Comparison of ENCODE assay signal across 8 mouse cellular contexts in the genomic region with DNA sequence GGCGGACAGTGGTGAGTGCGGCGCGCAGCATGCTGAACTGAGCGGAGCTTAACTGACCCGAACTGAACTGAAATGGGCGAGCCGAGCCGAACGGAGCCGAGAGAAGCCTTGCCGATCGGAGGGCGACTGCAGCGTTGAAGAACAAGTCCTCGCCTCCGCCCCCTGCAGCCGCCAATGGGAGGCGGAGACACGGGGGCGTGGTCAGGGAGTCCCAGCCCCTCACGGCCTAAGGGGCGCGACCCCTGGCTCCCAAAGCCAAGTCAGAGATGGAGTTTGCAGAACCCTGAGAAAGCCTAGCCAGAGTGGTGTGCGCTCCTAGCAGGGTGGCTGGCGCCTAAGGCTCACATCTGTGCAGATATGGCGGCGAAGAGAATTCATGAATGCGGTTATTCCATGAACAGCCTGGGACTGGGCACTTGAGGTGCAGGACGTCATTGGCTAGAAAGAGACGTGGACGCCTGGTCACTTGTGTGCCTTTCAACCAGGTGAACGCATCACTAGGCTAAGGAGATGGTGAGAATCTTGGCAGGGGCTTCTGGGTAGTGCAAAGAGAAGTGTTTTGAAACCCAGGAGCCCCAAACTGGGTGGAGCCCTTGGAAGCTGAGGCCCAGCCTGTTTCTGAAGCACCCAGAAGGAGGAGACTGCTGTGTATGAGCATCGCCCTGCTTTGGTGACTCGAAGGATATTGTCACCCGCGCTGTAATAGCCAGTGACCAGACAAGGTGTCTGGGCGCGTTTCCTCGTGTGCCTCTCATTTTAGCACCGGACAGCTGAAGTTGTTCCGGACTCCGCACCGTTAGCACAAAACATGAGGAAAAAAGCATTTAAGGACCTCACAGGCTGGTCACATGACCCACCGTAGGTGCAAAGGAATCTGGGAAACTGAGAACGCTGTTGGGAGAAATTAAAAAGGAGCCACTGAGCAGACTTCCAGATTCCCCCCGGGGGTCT. TPM values are rescaled to one million over a fixed set of nuclear protein-coding genes. Genes with fewer than 3 reads are reported as not detected.
DNase-seq lines count a peak whose midpoint lies in the region; ATAC-seq and TF ChIP-seq lines count a peak whose summit lies in the region.

Gene Aldh2, minus strand, starts transcription at position 374 of the 951 bp plus-strand sequence.

- H3K4me1 ChIP-seq in embryonic facial prominence, embryonic 13.5 days = peaks cover 26% of the 10 kb centered on the region
- peaks cover 29% of the 10 kb centered on the region for H3K4me1 ChIP-seq in heart, adult 2 months (ENCODE audit: control insufficient read depth, insufficient read depth, low read length)
- H3K4me1 ChIP-seq in limb, embryonic 13.5 days = peaks cover 34% of the 10 kb centered on the region
- H3K4me1 ChIP-seq in midbrain, embryonic 16.5 days (ENCODE audit: control insufficient read depth, insufficient read depth, low read length) = peaks cover 16% of the 10 kb centered on the region

- TF ChIP-seq EP300 in heart, adult 2 months (IDR thresholded peaks at IDR 0.05; ENCODE audit: insufficient read depth, low read depth, low read length) = peak; percentile 85

- intact Hi-C loops in heart, adult 2 months (cut with DNase I) = no loop called here

- no peaks in the 10 kb centered on the region for H3K27me3 ChIP-seq in embryonic facial prominence, embryonic 13.5 days
- H3K27me3 ChIP-seq in heart, adult 2 months (ENCODE audit: control insufficient read depth, insufficient read depth, low read length) = no peaks in the 10 kb centered on the region
- H3K27me3 ChIP-seq in limb, embryonic 13.5 days = no peaks in the 10 kb centered on the region
- no peaks in the 10 kb centered on the region for H3K27me3 ChIP-seq in midbrain, embryonic 16.5 days (ENCODE audit: control insufficient read depth, insufficient read depth, low read depth, low read length)

- H3K79me2 ChIP-seq in heart, adult 2 months (replicated peaks; ENCODE audit: control insufficient read depth, insufficient read depth, low read length) = no peaks in the 10 kb centered on the region; the same call in 1 of the 2 replicates

- ATAC-seq in embryonic facial prominence, embryonic 13.5 days (ENCODE audit: insufficient number of reproducible peaks, insufficient read depth, low FRiP score, low TSS enrichment, low read depth) = peak; percentile 85
- peak; percentile 92 for ATAC-seq in limb, embryonic 13.5 days (ENCODE audit: low FRiP score, low read depth)
- ATAC-seq in midbrain, embryonic 16.5 days = peak; percentile 88

- H3K4me3 ChIP-seq in embryonic facial prominence, embryonic 13.5 days = peak within 1 kb of the TSS; percentile 76
- H3K4me3 ChIP-seq in heart, adult 2 months = peak within 1 kb of the TSS; percentile 74
- H3K4me3 ChIP-seq in limb, embryonic 13.5 days = peak within 1 kb of the TSS; percentile 82
- H3K4me3 ChIP-seq in midbrain, embryonic 16.5 days (ENCODE audit: low read depth, low read length) = peak within 1 kb of the TSS; percentile 71

- H3K4me2 ChIP-seq in embryonic facial prominence, embryonic 13.5 days = peak within 1 kb of the TSS; percentile 75
- H3K4me2 ChIP-seq in limb, embryonic 13.5 days (replicated peaks) = peak within 1 kb of the TSS; percentile 89
- H3K4me2 ChIP-seq in midbrain, embryonic 16.5 days (ENCODE audit: low read length) = peak within 1 kb of the TSS; percentile 90

- TF ChIP-seq POLR2A in heart, adult 2 months (IDR thresholded peaks at IDR 0.05; ENCODE audit: insufficient read depth, low read depth, low read length) = peak; percentile 98

- H3K27ac ChIP-seq in embryonic facial prominence, embryonic 13.5 days = peak within 1 kb of the TSS; percentile 89
- H3K27ac ChIP-seq in heart, adult 2 months = peak within 1 kb of the TSS; percentile 91
- peak within 1 kb of the TSS; percentile 92 for H3K27ac ChIP-seq in limb, embryonic 13.5 days
- H3K27ac ChIP-seq in midbrain, embryonic 16.5 days (ENCODE audit: low read length) = peak within 1 kb of the TSS; percentile 74

- DNase-seq in 3134 (ENCODE audit: extremely low read depth, insufficient read length, low spot score) = peak; percentile 91
- peak; percentile 95 to 96 for DNase-seq in adrenal gland, postnatal 36 days
- peak; percentile 93 to 94 for DNase-seq in heart, adult 2 months
- peak; percentile 90 to 91 for DNase-seq in kidney, adult 8-10 months
- peak; percentile 74 to 89 for DNase-seq in spleen, postnatal 10 days (ENCODE audit: low spot score in 2 of 2)

- TF ChIP-seq CTCF in heart, adult 2 months (IDR thresholded peaks at IDR 0.05) = peak; percentile 39

- 0 out of 2 replicates have a peak, but pooled peaks cover 6% of the 10 kb centered on the region for H3K36me3 ChIP-seq in embryonic facial prominence, embryonic 13.5 days
- H3K36me3 ChIP-seq in heart, adult 2 months (ENCODE audit: control insufficient read depth, insufficient read depth, low read length) = no peaks in the 10 kb centered on the region
- H3K36me3 ChIP-seq in limb, embryonic 13.5 days = no peaks in the 10 kb centered on the region; the same call in 1 of the 2 replicates
- H3K36me3 ChIP-seq in midbrain, embryonic 16.5 days (ENCODE audit: control insufficient read depth, insufficient read depth, low read length) = no peaks in the 10 kb centered on the region

- H3K9me3 ChIP-seq in embryonic facial prominence, embryonic 13.5 days = no peaks in the 10 kb centered on the region
- no peaks in the 10 kb centered on the region for H3K9me3 ChIP-seq in limb, embryonic 13.5 days
- no peaks in the 10 kb centered on the region for H3K9me3 ChIP-seq in midbrain, embryonic 16.5 days (replicated peaks; ENCODE audit: control insufficient read depth, low read length, poor library complexity, severe bottlenecking)

- 2% methylated on average over 47 of the region's 47 CpGs for WGBS in embryonic facial prominence, embryonic 13.5 days
- 4% methylated on average over 47 of the region's 47 CpGs for WGBS in heart, adult 2 months
- WGBS in limb, embryonic 13.5 days = 2% methylated on average over 47 of the region's 47 CpGs
- 2% methylated on average over 47 of the region's 47 CpGs for WGBS in midbrain, embryonic 16.5 days

- H3K9ac ChIP-seq in embryonic facial prominence, embryonic 13.5 days = peak within 1 kb of the TSS; percentile 78
- peak within 1 kb of the TSS; percentile 93 for H3K9ac ChIP-seq in heart, adult 2 months (ENCODE audit: low read depth, low read length)
- H3K9ac ChIP-seq in limb, embryonic 13.5 days = peak within 1 kb of the TSS; percentile 94
- peak within 1 kb of the TSS; percentile 78 for H3K9ac ChIP-seq in midbrain, embryonic 16.5 days (ENCODE audit: low read depth, low read length)

RNA-seq across cellular contexts. Expression of gene Aldh2, which starts in this region (rescaled TPM):
- total RNA-seq in adrenal gland, postnatal 36 days (2021) = 1,000 to 10,000 TPM; 1,062 to 2,025 TPM
- polyA plus RNA-seq in embryonic facial prominence, embryonic 13.5 days (2015; fragmentation: Nextera tagmentation; extraction: Ambion mirVana) = 259 and 281 TPM in 2 replicates
- total RNA-seq in heart, adult 2 months (2021) = 100 to 1,000 TPM; 339 to 371 TPM
- polyA plus RNA-seq in heart, adult 2 months (2012; rRNA removed) = 433 and 501 TPM in 2 replicates
- polyA plus RNA-seq in limb, embryonic 13.5 days (2015; fragmentation: Nextera tagmentation; extraction: Ambion mirVana) = 255 and 260 TPM in 2 replicates
- 129 and 141 TPM in 2 replicates for polyA plus RNA-seq in midbrain, embryonic 16.5 days (2015; fragmentation: Nextera tagmentation; extraction: Ambion mirVana)

Comparison
In these comparisons a context has a peak if more than half of its experiments do, and no peak if none do; other contexts are left out.
1. Peak in every context shown above with its lines: DNase-seq, ATAC-seq, H3K4me3 ChIP-seq and H3K27ac ChIP-seq.